Mouse (Mus musculus): ENCODE results near the gene Maneal.

Maneal gene

DNA sequence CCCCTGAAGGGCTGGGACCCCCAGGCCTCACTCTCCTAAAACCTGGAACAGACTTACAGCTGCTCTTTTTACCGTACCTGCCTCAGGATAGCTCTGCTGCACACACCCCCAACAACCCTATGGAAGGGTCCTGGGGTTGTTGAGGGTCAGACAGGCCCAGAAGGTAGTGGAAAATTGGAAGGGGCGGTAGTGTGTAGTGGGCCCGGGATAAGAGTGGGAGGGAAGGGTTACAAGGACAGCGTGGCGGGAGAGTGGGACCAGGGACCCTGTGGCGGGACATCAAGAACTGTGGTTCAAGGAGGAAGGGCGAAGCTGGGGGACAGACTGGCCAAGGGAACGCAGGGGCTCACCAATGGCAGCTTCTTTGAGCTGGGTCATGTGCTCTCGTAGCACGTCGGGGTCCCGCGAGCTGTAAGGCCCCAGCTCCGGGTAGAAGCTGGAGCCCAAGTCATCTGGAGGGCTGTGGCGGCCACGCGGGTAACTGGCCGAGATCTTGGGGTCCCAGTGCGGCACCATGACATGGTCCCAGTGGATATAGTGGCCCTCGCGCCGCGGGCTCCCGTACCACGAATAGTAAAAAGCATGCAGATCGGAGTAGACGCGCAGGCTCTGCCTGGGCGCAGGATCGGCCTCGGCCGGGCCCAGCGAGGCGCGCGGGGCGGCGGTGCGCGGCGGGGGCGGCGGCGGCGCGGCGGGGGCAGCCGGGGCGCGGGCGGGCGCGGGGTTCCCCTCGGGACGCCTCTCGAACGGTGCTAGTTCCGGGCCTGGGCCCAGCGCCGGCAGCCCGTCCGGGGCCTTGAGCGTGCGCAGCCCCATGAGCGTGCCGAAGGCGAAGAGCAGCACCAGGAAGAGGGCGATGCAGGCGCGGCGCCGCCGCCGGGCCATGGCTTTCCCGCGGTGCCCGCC is at the start of gene Maneal:
Gene Maneal, minus strand, starts transcription at position 889 of the 906 bp plus-strand sequence.
- no peak for DNase-seq (ENCODE audit: low read depth)

DNA sequence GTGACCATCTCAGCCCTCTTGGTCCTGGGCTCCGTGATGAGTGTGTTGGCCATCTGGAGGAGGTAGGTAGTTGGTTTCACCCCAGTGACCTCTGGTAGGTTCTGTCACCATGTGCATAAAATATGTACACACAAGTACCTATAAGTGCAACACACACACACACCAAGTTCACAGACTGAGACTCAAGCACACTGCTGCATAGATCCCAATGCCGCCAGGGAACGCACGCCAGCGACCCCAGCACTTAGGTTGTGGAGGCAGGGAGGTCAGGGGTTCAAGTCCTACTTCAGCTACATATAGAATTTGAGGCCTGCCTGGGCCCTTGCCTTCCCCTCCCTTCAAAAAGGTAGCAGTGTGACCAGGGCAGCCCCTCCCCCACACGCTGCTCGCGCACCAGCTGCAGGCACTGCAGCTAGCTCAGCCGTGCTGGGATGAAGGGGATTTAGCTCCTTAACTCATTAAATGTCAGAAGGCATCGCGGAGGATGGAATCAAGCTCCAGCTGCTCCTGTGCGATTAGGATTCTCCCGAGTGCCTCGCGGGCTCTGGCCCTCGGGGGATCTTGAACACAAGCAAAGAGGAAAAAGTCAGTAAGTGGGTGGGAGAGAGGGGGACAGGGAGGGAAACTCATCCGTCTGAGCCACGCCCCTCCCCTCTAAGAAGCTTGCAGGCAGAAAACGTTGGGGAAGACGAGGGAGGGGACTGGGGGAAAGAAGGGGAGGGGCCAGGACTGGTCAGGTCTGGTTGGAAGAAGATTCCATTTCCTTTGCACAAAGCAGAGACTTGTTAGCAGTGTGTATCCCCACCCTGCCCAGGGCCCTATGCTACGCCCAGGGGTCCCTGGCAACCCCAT is 44.2 kb upstream of the Maneal start:
- no peak for DNase-seq (ENCODE audit: low read depth)

DNA sequence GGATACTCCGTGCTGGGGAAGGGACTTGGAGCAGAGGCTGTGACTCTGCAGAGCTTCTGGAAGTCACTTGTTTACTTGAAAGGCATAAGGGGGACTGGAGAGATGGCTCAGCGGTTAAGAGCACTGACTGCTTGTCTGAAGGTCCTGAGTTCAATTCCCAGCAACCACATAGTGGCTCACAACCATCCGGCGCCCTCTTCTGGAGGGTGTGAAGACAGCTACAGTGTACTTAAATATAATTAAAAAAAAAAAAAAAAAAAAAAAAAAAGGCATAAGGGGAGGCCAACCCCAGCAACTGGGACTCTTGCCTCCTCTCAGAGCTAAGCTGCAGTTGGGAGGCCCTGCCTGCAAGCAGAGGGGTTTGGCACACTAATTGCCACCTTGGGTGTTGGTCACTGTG is 43.4 kb upstream of the Maneal start:
- DNase-seq (ENCODE audit: low read depth), result no peak

DNA sequence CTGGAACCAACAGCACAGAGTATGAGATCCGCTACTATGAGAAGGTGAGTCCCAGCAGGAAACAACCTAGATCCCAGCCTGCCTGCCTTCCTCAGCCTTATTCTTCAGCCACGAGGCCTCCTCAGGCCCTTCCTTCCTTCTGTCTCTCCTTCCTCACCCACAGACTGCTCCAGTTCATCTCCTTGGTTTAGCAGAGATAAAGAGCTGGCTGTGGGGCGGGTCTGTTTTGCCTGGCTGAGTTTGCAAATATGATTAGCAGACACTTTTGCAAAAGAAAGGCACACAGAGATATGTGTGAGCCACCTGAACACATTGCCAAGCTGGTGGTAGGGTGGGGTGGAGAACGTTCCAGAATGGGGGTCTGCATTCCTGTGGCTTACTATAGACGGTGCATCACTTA is 37.9 kb upstream of the Maneal start:
- no peak for DNase-seq (ENCODE audit: low read depth)

DNA sequence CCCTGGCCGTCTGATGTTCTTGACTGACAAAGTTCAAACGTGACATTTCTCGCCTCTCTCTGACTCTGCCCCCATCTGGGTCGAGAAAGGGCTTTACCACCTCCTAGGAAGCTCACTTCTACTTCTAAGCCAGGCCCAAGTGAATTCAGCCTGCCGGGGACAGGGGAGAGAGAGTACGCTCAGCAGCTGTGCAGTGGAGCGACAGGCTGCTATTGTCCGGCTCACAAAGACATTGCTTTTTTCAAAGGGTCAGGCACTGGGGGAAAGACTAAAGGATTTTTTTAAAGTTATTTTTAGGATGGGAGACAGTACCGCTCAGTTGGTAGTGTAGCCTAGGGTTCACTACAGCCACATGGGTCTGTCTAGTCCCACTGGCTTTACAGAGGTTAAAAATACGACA is 36.5 kb upstream of the Maneal start:
- DNase-seq (ENCODE audit: low read depth), result no peak

DNA sequence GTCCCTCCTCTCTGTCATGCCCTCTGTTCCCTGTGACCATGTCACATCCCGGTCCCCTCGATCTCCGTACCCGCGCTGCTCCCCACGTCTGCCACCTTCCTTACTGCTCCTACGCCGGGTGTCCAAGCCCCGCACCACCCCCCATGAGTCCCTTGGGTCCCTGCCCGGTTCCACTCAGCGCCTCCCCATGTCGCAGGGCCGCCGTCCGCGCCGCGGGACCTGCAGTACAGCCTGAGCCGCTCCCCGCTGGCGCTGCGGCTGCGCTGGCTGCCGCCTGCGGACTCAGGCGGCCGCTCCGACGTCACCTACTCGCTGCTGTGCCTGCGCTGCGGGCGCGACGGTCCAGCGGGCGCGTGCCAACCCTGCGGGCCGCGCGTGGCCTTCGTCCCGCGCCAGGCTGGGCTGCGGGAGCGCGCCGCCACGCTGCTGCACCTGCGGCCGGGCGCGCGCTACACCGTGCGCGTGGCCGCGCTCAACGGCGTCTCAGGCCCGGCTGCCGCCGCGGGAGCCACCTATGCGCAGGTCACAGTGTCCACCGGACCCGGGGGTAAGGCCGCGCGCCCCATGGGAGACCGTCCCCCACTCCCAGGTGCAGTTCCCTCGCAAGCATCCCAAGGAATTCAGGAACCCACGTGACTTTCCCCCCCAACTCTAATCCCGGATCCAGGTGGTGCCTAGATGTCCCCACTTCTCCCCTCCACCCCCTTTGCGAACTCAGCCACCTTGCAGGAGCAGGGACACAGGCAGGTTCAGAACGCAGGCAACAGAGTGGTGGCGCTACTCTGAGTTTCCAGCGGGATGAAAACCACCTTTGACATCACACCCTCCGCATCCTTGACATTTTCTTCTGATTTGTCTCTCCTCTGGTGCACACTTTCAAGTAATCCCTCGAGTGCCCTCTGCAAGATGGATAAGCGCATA is 32.8 kb upstream of the Maneal start:
- DNase-seq (ENCODE audit: low read depth), result no peak

DNA sequence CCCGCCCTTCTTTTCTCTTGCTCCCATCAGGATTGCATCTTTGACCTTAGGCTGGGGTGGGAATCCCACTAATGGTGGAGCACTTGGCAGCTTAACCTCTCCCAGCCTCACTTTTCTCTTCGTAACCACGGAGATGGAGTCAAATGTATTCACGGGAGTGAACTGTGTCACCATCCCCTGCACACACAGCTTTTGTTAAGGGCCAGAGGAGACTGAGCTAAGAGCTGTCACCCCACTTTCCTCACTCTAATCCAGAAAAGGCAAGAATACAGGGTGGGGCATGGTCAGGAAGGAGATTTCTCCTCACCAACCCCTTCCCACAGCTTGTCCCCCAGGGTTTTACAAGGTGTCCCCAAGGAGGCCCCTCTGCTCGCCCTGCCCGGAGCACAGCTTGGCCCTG is 31.8 kb upstream of the Maneal start:
- DNase-seq (ENCODE audit: low read depth), result no peak

DNA sequence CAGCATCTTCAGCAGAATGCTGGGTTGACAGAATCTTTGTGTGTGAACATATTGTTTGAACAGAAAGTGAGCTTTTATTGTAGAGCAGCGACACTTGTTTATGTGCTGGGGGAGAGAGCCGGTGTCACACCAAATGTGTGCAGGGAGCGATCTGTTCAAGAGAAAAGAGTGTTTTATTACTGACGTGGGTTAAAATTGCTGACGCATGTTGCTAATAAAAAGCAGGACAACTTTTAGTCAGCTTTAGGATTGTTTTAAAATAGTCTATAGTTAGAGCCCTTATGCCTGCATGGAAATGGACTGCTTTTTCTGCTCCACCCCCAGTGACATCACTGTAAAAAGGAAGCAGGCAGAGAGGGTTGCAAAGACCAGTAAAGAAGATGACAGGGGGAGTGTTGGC is 28.9 kb upstream of the Maneal start:
- no peak for DNase-seq (ENCODE audit: low read depth)

DNA sequence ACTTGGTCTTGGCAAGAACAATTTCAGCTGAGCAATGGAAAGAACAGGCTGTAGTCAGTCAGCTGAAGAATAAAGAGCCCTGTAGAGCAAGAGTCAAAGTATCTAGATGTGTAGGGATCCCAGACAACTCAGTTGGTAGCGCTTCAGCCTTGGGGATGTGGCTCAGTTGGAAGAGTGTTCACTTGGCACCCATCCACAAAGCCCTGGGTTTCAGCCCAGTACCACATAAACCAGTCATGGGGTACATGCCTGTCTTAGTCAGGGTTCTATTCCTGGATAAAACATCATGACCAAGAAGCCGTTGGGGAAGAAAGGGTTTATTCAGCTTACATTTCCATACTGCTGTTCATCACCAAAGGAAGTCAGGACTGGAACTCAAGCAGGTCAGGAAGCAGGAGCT is 28.0 kb upstream of the Maneal start:
- no peak for DNase-seq (ENCODE audit: low read depth)

DNA sequence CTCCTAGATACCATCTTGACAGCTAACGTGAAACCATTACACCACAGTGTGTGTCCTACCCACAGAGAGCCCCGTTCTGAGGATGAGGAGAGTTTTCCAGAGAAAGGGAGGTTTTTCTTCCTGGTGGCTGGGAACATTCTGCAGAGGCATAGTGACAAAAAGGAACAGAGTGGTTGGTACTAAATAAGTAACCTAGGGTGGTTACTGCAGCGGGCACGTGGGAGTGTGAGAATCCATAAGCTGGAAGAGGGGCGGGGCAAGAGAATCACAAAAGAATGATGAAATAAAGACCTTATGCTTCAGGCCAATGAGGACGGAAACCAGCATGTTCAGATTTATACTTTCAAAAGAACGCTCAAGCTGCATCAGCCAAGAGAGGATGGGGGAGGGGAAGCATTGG is 26.7 kb upstream of the Maneal start:
- no peak for DNase-seq (ENCODE audit: low read depth)

DNA sequence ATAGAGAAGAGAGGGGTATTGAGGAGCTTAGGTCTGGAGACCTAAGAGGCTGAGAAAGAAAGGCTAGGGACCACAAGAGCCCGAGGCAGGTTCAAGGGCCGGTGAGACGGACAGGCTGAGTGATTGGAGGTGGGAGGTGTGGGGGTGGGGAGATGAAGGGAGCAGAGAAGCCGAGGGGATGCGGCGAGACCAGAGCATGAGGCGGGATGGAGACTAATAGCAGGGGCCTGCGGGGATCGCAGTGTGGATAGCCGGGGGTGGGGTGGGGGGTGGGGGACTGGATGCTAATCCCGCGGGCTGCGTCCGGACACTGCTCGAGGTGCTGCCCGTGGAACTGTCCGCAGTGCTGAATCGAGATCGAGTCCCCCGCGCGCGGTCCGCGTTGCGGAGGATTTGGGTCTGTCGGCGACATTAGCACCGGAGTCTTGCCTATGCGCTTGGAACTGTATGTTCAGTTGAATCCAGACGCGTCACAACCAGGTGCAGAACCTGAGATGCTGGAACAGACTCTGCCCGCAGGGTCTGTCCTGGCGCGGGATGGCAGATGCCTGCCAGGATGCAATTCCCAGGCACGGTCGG is 20.3 kb upstream of the Maneal start:
- DNase-seq (ENCODE audit: low read depth), result no peak

DNA sequence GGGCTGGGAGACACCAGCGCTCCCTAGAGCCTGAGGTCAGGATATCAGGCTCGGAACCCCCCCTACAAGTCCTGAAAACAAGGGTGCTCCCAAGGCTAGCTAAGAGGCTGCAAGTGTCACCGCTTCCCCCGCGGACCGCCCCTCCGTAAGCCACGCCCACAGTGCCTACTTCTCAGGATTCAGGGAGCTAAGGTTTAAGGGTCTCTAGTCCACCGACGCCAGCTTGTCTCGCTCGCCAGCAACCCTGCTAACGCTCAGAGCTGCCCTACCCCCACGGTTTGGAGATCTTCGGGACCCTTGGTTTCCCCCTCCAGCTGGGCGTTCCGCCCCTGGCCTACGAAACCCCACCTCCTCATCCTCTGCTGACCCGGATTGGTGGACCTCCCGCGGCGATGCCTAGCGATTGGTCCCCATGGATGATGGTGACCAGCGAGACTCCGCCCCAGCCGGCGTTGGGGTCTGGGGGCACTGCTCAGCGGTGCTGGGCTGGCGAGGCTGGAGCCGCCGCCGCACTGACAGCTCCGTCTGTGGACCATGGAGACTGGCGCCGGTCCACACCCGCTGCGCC is 19.5 kb upstream of the Maneal start:
- DNase-seq (ENCODE audit: low read depth), result no peak

DNA sequence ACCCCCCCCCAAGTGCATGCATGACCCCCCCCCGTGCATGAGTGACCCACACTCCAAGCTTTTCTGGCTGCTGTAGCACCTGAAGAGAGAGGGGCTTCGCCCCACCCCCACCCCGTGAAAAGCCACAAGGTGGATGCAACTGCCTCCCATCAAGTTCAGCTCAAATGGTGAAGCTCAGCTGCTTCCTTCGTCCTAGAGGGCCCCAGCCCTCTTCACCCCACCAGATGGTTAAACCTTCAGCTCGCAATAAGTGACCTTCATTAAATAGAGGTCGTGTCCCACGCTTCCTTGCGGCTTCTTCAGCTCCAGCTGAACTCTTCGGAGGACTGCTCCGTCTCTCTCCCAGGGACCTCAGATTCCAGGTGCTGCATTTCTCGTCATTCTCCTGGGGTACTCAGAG is 18.6 kb upstream of the Maneal start, which contains the start of gene Epha10:
Gene Epha10, plus strand, starts transcription at position 301 of the 400 bp plus-strand sequence.
- DNase-seq (ENCODE audit: low read depth), result no peak

DNA sequence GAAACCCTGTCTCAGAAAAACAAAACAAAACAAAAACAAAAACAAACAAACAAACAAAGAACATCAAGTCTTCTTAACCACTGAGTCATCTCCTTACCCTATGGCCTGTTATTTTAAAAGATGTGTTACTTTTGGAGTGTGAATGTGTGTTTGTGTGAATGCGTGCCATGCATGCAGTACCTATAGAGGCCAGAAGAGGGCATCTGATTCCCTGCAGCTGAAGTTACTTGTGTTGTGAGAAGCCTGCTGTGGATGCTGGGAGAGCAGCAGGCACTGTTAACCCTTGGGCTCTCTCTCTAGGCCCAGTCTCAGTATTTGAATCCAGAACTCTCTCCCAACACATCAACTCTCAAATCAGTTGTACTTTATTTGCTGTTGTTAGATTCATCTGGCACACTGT is 10.7 kb upstream of the Maneal start:
- DNase-seq (ENCODE audit: low read depth), result no peak

DNA sequence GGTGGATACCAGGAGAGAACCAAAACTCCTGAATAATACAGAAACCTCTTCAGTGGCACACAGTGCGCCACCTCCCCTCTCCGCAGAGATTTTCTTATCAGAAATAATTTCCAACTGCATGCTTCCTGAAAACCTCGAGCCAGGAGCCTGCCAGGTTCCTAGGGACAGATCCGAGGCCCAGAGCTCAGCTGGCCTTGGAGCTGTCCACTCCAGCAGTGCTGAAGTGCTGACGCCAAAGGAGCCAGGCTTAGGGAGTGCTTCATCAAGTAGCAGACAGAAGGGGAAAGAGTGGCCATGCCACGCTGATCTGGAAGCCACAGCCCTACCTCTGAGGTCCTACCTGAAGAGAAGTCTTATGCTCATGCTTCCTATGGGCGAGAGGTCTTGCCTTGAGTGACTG is 1.5 kb downstream of the Maneal start:
- no peak for DNase-seq (ENCODE audit: low read depth)

DNA sequence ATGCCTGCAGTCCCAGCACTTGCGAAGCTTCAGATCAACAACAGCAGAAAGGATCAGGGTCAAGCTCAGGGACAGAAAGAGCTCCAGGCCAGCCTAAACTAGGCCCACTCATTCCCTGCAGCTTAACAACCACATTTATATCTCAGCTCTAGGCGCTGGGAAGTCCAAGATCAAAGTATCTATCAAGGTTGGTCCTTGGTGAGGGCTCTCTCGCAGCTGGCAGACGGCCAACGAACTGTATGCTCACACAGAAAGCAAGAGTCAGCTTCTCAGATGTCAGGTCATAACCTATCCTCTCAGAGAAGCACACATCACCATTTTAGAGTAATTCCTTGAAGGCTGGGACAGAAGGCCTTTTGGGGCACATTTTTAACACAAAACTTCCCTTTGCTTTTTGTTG is 3.6 kb downstream of the Maneal start:
- no peak for DNase-seq (ENCODE audit: low read depth)

DNA sequence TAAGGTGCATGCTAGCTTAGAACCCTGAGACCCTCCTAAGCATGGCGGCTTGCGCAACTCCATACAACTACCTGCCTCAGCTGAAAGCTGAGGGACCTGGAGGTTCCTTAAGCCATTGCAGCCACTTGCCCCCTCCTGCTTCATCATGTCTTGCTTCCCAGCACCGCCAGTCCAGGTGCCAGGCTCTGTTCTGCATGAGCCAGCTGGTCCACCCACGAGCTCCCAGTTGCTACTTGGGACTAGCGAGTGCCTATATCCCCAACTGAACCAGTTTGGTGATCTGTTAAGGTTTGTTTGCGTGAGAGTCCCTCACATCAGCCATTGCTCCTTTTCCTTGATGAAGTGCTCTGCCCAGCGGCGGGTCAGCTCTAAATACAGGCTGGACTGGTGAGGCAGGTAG is 5.7 kb downstream of the Maneal start:
- no peak for DNase-seq (ENCODE audit: low read depth)

DNA sequence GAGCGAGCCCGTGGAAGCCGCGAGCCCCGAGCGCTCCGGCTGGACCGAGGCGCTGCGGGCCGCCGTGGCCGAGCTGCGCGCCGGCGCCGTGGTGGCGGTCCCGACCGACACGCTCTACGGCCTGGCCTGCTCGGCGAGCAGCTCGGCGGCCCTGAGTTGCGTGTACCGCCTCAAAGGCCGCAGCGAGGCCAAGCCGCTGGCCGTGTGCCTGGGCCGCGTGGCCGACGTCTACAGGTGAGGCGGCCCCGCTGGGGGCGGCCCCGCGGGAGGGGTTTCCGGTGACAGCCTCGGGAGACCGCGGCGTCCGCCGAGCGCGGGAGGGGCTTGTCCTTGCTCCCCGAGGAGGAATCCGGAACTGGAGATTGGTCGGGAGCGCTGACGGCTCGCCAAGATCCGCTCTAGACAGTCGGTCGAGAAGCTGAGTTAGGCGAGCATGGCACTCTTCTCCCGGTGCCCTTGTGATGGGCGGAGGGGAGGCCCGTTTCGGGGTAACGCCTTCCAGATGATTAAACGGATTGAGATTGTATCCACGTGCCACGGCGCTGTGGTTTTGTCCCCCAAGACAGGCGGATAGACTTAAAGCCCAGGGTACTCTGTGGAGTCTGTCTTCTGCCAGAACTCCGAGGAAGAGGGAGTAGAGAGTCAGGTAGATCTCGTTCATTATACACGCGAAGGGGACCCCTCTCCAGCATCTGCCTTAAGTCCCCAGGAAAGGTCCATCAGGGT is 10.9 kb downstream of the Maneal start, which contains the start of gene 1110065P20Rik:
Gene 1110065P20Rik, minus strand, starts transcription at position 264 of the 726 bp plus-strand sequence.
- no peak for DNase-seq (ENCODE audit: low read depth)

DNA sequence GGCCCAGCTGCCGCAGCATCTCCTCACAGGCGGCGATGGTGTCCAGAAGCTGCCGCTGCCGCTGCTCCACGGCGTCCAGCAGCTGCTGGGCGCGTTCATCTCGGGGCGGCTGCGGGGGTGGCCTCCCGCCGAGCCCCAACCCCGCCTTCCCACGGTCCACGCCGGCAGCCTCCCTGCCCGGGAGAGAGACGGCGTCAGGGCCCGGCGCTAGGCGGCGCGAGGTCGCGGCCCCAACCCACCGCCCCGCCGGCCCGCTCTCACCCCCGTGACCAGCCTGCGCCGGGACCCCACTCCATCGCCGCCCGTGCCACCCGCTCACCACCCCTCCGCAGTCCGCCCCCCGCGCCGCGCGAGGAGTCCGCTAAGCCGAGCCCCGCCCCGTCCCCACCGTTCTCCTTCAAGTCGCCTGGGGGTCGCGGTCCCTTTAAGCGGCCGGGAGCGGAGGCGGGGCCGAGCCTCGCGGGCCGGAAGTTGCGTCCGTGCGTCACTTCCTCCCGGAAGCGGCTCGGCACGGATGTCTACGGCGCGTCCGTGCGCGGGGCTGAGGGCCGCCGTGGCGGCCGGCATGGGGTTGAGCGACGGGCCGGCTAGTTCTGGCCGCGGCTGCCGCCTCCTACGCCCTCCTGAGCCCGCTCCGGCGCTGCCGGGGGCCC is 11.6 kb downstream of the Maneal start, which contains the start of gene Yrdc:
Gene Yrdc, plus strand, starts transcription at position 419 of the 653 bp plus-strand sequence.
- peak; percentile 63 for DNase-seq (ENCODE audit: low read depth)

Data from fibroblast of lung, adult 2 months (primary cell).